Mouse (Mus musculus): ENCODE measurements around the gene Tmem145. TPM values are rescaled to one million over a fixed set of nuclear protein-coding genes. Genes with fewer than 3 reads are reported as not detected.
A peak's percentile ranks its signal among the peaks of the same experiment; 100 is the strongest.

Tmem145 gene
- polyA plus RNA-seq, 1 experiment from 2014 or later = 2.0 TPM

GRCm38 (mm10) chr7:25268588-25268987 is 37.3 kb upstream of the Tmem145 start:
- Histone ChIP-seq H3K27ac (ENCODE audit: low read length) (peak overlapping the region; percentile 74; the same call in 1 of the 2 replicates), H3K36me3 (ENCODE audit: control insufficient read depth, insufficient read depth, low read length) (peaks cover 16% of the 10 kb centered on the region), H3K4me3 (ENCODE audit: low read depth, low read length) (peak overlapping the region; percentile 81), H3K9me3 (ENCODE audit: control insufficient read depth, low read depth, low read length) (no peaks in the 10 kb centered on the region), H3K27me3 (ENCODE audit: control insufficient read depth, insufficient read depth, low read length) (no peaks in the 10 kb centered on the region), H3K4me1 (ENCODE audit: control insufficient read depth, insufficient read depth, low read length) (peaks cover 12% of the 10 kb centered on the region), H3K9ac (replicated peaks; ENCODE audit: low read depth, low read length) (peak overlapping the region; percentile 69), H3K4me2 (replicated peaks; ENCODE audit: low read depth, low read length) (peak overlapping the region; percentile 75)
- no peak for ATAC-seq (ENCODE audit: insufficient number of reproducible peaks, insufficient read depth, low FRiP score, low read depth)
- 3% methylated on average over 7 of the region's 7 CpGs for WGBS

GRCm38 (mm10) chr7:25269029-25269428 is 36.9 kb upstream of the Tmem145 start:
- Histone ChIP-seq H3K4me2 (replicated peaks; ENCODE audit: low read depth, low read length) (peak overlapping the region; percentile 75), H3K9ac (replicated peaks; ENCODE audit: low read depth, low read length) (peak overlapping the region; percentile 69), H3K27ac (ENCODE audit: low read length) (peak overlapping the region; percentile 39; the same call in 1 of the 2 replicates), H3K36me3 (ENCODE audit: control insufficient read depth, insufficient read depth, low read length) (peaks cover 17% of the 10 kb centered on the region), H3K9me3 (ENCODE audit: control insufficient read depth, low read depth, low read length) (no peaks in the 10 kb centered on the region), H3K4me3 (ENCODE audit: low read depth, low read length) (peak overlapping the region; percentile 81), H3K4me1 (ENCODE audit: control insufficient read depth, insufficient read depth, low read length) (peaks cover 12% of the 10 kb centered on the region), H3K27me3 (ENCODE audit: control insufficient read depth, insufficient read depth, low read length) (no peaks in the 10 kb centered on the region)
- WGBS = 35% methylated on average over 4 of the region's 4 CpGs
- ATAC-seq (ENCODE audit: insufficient number of reproducible peaks, insufficient read depth, low FRiP score, low read depth) = no peak

- Histone ChIP-seq H3K4me3 (ENCODE audit: low read depth, low read length) (0 out of 2 replicates have a peak overlapping the region, but pooled peaks have one; percentile 81), H3K9ac (replicated peaks; ENCODE audit: low read depth, low read length) (no peak overlapping the region), H3K4me1 (ENCODE audit: control insufficient read depth, insufficient read depth, low read length) (peaks cover 12% of the 10 kb centered on the region), H3K27ac (ENCODE audit: low read length) (no peak overlapping the region; the same call in 1 of the 2 replicates), H3K36me3 (ENCODE audit: control insufficient read depth, insufficient read depth, low read length) (peaks cover 17% of the 10 kb centered on the region), H3K27me3 (ENCODE audit: control insufficient read depth, insufficient read depth, low read length) (no peaks in the 10 kb centered on the region), H3K9me3 (ENCODE audit: control insufficient read depth, low read depth, low read length) (no peaks in the 10 kb centered on the region), H3K4me2 (replicated peaks; ENCODE audit: low read depth, low read length) (peak overlapping the region; percentile 75)
- ATAC-seq (ENCODE audit: insufficient number of reproducible peaks, insufficient read depth, low FRiP score, low read depth) = no peak
- 82% methylated on average over 8 of the region's 8 CpGs for WGBS
Measured at GRCm38 (mm10) chr7:25269545-25270271, 36.2 kb upstream of the Tmem145 start.

- peaks cover 17% of the 10 kb centered on the region for H3K36me3 ChIP-seq (ENCODE audit: control insufficient read depth, insufficient read depth, low read length)
- no peaks in the 10 kb centered on the region for H3K27me3 ChIP-seq (ENCODE audit: control insufficient read depth, insufficient read depth, low read length)
- no peak overlapping the region for H3K4me2 ChIP-seq (replicated peaks; ENCODE audit: low read depth, low read length)
- H3K4me3 ChIP-seq (ENCODE audit: low read depth, low read length) = no peak overlapping the region
- no peak overlapping the region for H3K27ac ChIP-seq (ENCODE audit: low read length)
- ATAC-seq (ENCODE audit: insufficient number of reproducible peaks, insufficient read depth, low FRiP score, low read depth) = no peak
- H3K9ac ChIP-seq (replicated peaks; ENCODE audit: low read depth, low read length) = no peak overlapping the region
- H3K4me1 ChIP-seq (ENCODE audit: control insufficient read depth, insufficient read depth, low read length) = peaks cover 23% of the 10 kb centered on the region
- 90% methylated on average over 35 of the region's 35 CpGs for WGBS
- H3K9me3 ChIP-seq (ENCODE audit: control insufficient read depth, low read depth, low read length) = no peaks in the 10 kb centered on the region
Measured at GRCm38 (mm10) chr7:25270652-25271633, 35.0 kb upstream of the Tmem145 start.

GRCm38 (mm10) chr7:25271651-25272444 is 34.1 kb upstream of the Tmem145 start:
- no peak overlapping the region for H3K4me2 ChIP-seq (replicated peaks; ENCODE audit: low read depth, low read length)
- H3K27ac ChIP-seq (ENCODE audit: low read length) = no peak overlapping the region
- ATAC-seq (ENCODE audit: insufficient number of reproducible peaks, insufficient read depth, low FRiP score, low read depth) = no peak
- no peaks in the 10 kb centered on the region for H3K9me3 ChIP-seq (ENCODE audit: control insufficient read depth, low read depth, low read length)
- 87% methylated on average over 30 of the region's 30 CpGs for WGBS
- H3K9ac ChIP-seq (replicated peaks; ENCODE audit: low read depth, low read length) = no peak overlapping the region
- peaks cover 30% of the 10 kb centered on the region for H3K4me1 ChIP-seq (ENCODE audit: control insufficient read depth, insufficient read depth, low read length)
- H3K36me3 ChIP-seq (ENCODE audit: control insufficient read depth, insufficient read depth, low read length) = peaks cover 17% of the 10 kb centered on the region
- H3K4me3 ChIP-seq (ENCODE audit: low read depth, low read length) = no peak overlapping the region
- H3K27me3 ChIP-seq (ENCODE audit: control insufficient read depth, insufficient read depth, low read length) = no peaks in the 10 kb centered on the region

- Histone ChIP-seq H3K4me3 (ENCODE audit: low read depth, low read length) (no peak overlapping the region), H3K4me2 (replicated peaks; ENCODE audit: low read depth, low read length) (no peak overlapping the region), H3K36me3 (ENCODE audit: control insufficient read depth, insufficient read depth, low read length) (peaks cover 17% of the 10 kb centered on the region), H3K4me1 (ENCODE audit: control insufficient read depth, insufficient read depth, low read length) (peaks cover 37% of the 10 kb centered on the region), H3K27me3 (ENCODE audit: control insufficient read depth, insufficient read depth, low read length) (no peaks in the 10 kb centered on the region), H3K27ac (ENCODE audit: low read length) (no peak overlapping the region), H3K9ac (replicated peaks; ENCODE audit: low read depth, low read length) (no peak overlapping the region), H3K9me3 (ENCODE audit: control insufficient read depth, low read depth, low read length) (no peaks in the 10 kb centered on the region)
- WGBS = 86% methylated on average over 38 of the region's 38 CpGs
- no peak for ATAC-seq (ENCODE audit: insufficient number of reproducible peaks, insufficient read depth, low FRiP score, low read depth)
Measured at GRCm38 (mm10) chr7:25272445-25273258, 33.3 kb upstream of the Tmem145 start.

GRCm38 (mm10) chr7:25273259-25274241 is 32.4 kb upstream of the Tmem145 start:
- Histone ChIP-seq H3K27ac (ENCODE audit: low read length) (no peak overlapping the region), H3K27me3 (ENCODE audit: control insufficient read depth, insufficient read depth, low read length) (no peaks in the 10 kb centered on the region), H3K36me3 (ENCODE audit: control insufficient read depth, insufficient read depth, low read length) (peaks cover 17% of the 10 kb centered on the region), H3K4me2 (replicated peaks; ENCODE audit: low read depth, low read length) (no peak overlapping the region), H3K9me3 (ENCODE audit: control insufficient read depth, low read depth, low read length) (no peaks in the 10 kb centered on the region), H3K4me3 (ENCODE audit: low read depth, low read length) (no peak overlapping the region), H3K4me1 (ENCODE audit: control insufficient read depth, insufficient read depth, low read length) (peaks cover 41% of the 10 kb centered on the region), H3K9ac (replicated peaks; ENCODE audit: low read depth, low read length) (no peak overlapping the region)
- WGBS = 87% methylated on average over 22 of the region's 22 CpGs
- no peak for ATAC-seq (ENCODE audit: insufficient number of reproducible peaks, insufficient read depth, low FRiP score, low read depth)

Data from stomach, embryonic 14.5 days (tissue).